Mouse (Mus musculus) brain, adult 10 weeks (tissue): ENCODE results near the gene Ralgapb. TPM values are rescaled to one million over a fixed set of nuclear protein-coding genes. Genes with fewer than 3 reads are reported as not detected.

Experiments
- polyA plus RNA-seq: library from polyadenylated mRNA; stranded (reverse); fragments of 350-450 nt; fragmentation: Illumina TruSeq; extraction: RNeasy Lipid Tissue Mini Kit (QIAGEN cat#74804); gene quantifications from one replicate; pipeline ENCODE4 v1.2.3, GENCODE M21; 2015; ENCODE audit warnings: low read depth, low replicate concordance

Ralgapb gene
- 52.7 TPM for polyA plus RNA-seq

DNA sequence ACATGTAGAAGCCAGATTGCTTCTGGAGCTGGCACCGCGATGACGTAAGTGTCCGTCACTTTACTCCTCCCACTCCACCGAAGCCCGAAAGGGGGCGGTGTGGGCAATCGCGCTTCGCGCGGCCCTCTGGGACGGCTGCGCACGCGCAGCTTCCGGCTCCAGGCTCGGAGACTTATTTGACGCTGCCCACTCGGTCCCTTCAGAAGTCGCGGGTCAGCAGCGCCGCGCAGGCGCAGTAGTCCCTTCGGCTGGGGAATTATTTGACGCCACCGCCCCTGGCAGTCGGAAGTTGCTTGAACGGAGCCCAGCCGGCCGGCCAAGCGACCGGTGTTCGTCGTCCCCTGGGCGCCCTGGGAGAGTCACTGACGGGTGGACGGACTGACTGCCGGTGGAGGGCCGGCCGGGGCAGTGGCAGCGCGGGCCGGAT, at the start of gene Ralgapb:
Ralgapb (plus strand) TSS at position 254 of the 427 bp plus-strand sequence.

DNA sequence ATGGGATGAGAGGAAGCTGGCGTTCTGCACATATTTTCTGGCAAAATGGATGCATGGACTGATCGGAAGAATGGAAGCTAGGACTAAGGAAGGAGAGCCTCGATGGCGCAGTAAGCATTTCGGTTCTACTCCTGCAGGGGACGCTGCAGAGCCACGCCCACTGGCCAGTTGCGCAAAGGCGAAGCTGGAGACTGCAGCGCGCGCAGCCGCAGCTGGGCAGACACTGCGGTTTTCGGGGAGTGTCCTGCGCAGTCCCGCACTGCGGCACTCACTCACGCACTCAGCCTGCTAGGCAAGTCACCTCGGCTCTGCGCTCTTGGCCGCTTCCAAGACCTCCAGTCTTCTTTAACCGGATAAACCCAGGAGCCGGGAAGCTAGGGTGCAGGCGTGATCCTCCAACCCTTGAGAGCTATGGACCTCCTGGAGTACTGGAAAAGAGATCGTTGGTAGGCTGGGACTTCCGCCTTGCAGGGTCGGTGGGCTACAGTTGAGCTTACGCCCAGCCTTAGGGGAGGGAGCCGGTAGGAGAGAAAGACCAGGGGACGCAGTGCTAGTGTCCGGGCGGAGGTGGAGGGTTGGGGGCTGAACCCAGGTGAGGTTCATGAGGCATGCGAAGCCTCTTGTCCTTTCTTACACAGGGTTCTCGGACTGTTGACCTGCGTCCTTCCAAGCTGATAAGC, 34.1 kb upstream of the Ralgapb start, which contains the start of gene Snhg11:
Snhg11 (plus strand) TSS at position 196 of the 680 bp plus-strand sequence.

DNA sequence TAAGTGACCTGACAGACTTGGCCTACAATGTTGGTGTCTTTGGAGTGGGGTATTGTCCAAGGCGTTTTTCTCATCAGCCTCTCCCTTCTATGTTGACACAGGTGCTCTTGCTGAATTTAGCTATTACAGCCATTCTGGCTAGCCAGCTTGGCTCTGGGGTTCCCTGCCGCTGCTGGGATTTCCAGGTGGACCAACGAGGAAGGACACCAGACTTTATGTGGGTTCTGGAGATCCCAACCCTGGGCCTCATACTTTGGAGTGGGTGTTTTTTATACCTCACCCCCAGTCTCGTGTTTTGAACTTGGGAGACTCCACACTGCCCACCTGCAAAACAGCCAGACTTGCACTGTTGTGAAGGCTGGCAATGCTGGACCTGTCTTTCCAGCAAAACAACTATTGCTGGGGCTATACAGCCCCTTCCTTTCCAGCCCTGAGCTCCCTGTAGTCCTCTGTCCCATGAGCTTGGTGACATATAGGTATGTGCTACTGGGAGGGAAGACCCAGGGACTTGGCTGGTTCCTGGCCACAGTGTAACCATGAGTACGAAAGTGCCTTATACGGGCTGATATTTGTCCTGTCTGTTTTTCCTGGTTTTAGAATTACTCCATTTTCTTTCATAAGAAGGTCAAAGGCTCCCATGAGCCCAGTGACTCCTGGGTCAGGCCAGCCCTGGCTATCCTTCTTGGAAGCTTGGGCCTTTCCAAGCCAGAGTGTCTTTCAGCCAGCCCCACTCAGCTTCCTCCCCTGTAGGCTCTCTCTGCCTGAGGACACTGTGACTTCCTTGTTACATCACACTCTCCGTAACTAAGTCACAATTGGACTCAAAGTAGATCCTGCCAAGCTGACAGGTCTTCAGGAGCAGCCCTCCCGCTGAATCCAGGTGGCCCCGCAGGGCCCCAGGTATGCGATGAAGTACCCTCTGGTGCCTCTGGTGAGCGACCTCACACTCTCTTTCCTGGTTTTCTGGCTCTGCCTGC, 92.5 kb downstream of the Ralgapb start, which contains the start of gene Adig:
Adig (plus strand) TSS at position 777 of the 977 bp plus-strand sequence.

DNA sequence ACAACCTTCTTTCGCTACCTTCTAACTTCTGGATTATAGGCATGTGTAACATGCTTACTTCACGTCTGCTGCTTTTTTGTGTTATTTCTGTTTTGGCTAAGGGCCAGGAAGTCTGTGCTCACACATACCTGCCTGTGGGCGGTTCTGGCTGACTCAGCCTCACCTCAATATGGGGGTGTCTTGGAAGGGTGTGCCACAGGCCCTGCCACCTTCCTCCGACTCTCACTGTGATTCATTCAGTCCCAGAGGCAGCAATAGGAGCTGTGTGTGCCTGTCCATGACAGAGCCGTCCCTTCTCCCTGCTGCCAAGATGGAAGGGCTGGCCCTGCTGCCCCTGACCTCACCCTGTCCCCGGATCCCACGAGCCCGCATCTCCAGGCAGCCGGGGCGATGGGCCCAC, 102.9 kb downstream of the Ralgapb start, which contains the start of gene Arhgap40:
Arhgap40 (plus strand) TSS at position 269 of the 400 bp plus-strand sequence.

Other genes with a start within 250 kb of the Ralgapb start
- 3.4 TPM for gene D630003M21Rik, start 180.6 kb upstream of the Ralgapb start, polyA plus RNA-seq
- gene Bpi, start 151.8 kb upstream of the Ralgapb start, polyA plus RNA-seq: not detected
- 5.7 TPM for gene Lbp, start 103.4 kb upstream of the Ralgapb start, polyA plus RNA-seq
- gene Snhg11, start 34.2 kb upstream of the Ralgapb start, polyA plus RNA-seq: 707 TPM
- not detected for gene Adig, start 92.8 kb downstream of the Ralgapb start, polyA plus RNA-seq
- 0.91 TPM for gene Arhgap40, start 102.9 kb downstream of the Ralgapb start, polyA plus RNA-seq
- 86.9 TPM for gene Slc32a1, start 200.9 kb downstream of the Ralgapb start, polyA plus RNA-seq
- 7.5 TPM for gene Actr5, start 215.0 kb downstream of the Ralgapb start, polyA plus RNA-seq